ENCODE assay signal across 11 mouse cellular contexts in the genomic region with DNA sequence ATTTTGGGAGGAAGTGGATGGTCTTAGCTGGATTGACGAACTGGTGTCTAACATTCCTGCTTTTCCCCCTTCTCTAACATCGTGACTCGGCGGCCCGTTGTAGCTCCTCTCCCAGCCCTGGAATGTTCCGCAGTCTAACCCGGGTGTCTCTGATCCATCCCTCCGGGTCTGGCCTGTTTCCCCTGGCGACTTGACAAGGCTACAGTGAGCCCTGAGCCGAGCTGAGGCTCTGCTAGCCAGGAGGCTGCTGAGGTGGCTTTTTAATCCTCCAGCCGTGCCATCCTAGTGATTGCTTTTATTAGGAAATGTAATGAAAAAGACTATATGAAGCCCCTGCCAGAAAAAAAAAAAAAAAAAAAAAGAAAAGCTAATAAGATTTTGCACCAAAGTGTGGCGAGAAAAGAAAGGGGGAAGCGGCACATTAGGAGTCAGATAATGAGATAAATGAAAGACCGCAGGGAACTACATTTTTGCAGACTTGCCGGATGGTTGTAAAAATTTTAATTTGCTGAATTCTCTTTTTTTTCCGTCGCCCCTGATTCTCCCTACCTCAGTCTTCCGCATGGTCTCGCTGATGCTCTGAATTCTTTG. TPM values are rescaled to one million over a fixed set of nuclear protein-coding genes. Genes with fewer than 3 reads are reported as not detected.
DNase-seq lines count a peak whose midpoint lies in the region; ATAC-seq lines count a peak whose summit lies in the region.
"Had no signal": no experiment of that assay in that cellular context is flagged by ENCODE, and none has a peak within 500 bp of the region (broad histone marks: within the 10 kb centered on the region; RNA-seq: fewer than 3 reads in every experiment).

No protein-coding gene starts in this region.

- WGBS in hindbrain, embryonic 11.5 days: 40% methylated on average over 19 of the region's 19 CpGs
- WGBS in neural tube, embryonic 13.5 days: 43% methylated on average over 19 of the region's 19 CpGs

- no peaks in the 10 kb centered on the region for H3K9me3 ChIP-seq in hindbrain, embryonic 11.5 days (ENCODE audit: control insufficient read depth, low read length)
- H3K9me3 ChIP-seq in neural tube, embryonic 13.5 days: no peaks in the 10 kb centered on the region
- H3K9me3 ChIP-seq: embryonic facial prominence, embryonic 12.5 days; limb, embryonic 15.5 days had no signal

- no peak overlapping the region for H3K4me2 ChIP-seq in hindbrain, embryonic 11.5 days (replicated peaks; ENCODE audit: low read depth, low read length)
- H3K4me2 ChIP-seq in neural tube, embryonic 13.5 days: peak overlapping the region; percentile 32
- H3K4me2 ChIP-seq: limb, embryonic 15.5 days had no signal

- no peak for ATAC-seq in hindbrain, embryonic 11.5 days (ENCODE audit: low FRiP score)
- no peak for ATAC-seq in neural tube, embryonic 13.5 days (ENCODE audit: low read depth)
- ATAC-seq: Patski had no signal

- peaks cover 2% of the 10 kb centered on the region; the same call in 1 of the 2 replicates for H3K27me3 ChIP-seq in hindbrain, embryonic 11.5 days (ENCODE audit: control insufficient read depth, insufficient read depth, low read length)
- H3K27me3 ChIP-seq in neural tube, embryonic 13.5 days: peaks cover 56% of the 10 kb centered on the region

- DNase-seq in retina, postnatal 1 day: peak; percentile 40
- no peak for DNase-seq in retina, embryonic 14.5 days (ENCODE audit: low spot score)
- peak; percentile 95 for DNase-seq in cerebellum, postnatal 10 days
- no peak for DNase-seq in hindbrain, embryonic 11.5 days (ENCODE audit: low spot score)
- DNase-seq in T-cell, adult 2 months (ENCODE audit: low spot score): no peak
- DNase-seq in spleen, postnatal 10 days (ENCODE audit: low spot score in 2 of 2): no peak
- no peak for DNase-seq in heart, adult 9 months (ENCODE audit: low spot score in 2 of 2)

- H3K4me1 ChIP-seq in hindbrain, embryonic 11.5 days (replicated peaks; ENCODE audit: control insufficient read depth, insufficient read depth, low read length): peaks cover 15% of the 10 kb centered on the region
- peaks cover 48% of the 10 kb centered on the region for H3K4me1 ChIP-seq in neural tube, embryonic 13.5 days (replicated peaks)

- no peak overlapping the region for H3K4me3 ChIP-seq in hindbrain, embryonic 11.5 days (ENCODE audit: low read depth, low read length)
- no peak overlapping the region for H3K4me3 ChIP-seq in neural tube, embryonic 13.5 days
- H3K4me3 ChIP-seq: embryonic facial prominence, embryonic 12.5 days; limb, embryonic 15.5 days had no signal

- no peak overlapping the region; the same call in 1 of the 2 replicates for H3K27ac ChIP-seq in hindbrain, embryonic 11.5 days (ENCODE audit: low read depth, low read length)
- peak overlapping the region; percentile 85 for H3K27ac ChIP-seq in neural tube, embryonic 13.5 days (replicated peaks)
- H3K27ac ChIP-seq: embryonic facial prominence, embryonic 12.5 days; limb, embryonic 15.5 days had no signal

- peak overlapping the region; percentile 51; the same call in 1 of the 2 replicates for H3K9ac ChIP-seq in hindbrain, embryonic 11.5 days (ENCODE audit: low read depth, low read length)
- H3K9ac ChIP-seq in neural tube, embryonic 13.5 days: 0 out of 2 replicates have a peak overlapping the region, but pooled peaks have one; percentile 52
- H3K9ac ChIP-seq: limb, embryonic 15.5 days had no signal

- H3K36me3 ChIP-seq in hindbrain, embryonic 11.5 days (ENCODE audit: control insufficient read depth, insufficient read depth, low read length): no peaks in the 10 kb centered on the region
- H3K36me3 ChIP-seq in neural tube, embryonic 13.5 days: no peaks in the 10 kb centered on the region
- H3K36me3 ChIP-seq: embryonic facial prominence, embryonic 12.5 days; limb, embryonic 15.5 days had no signal

RNA-seq across cellular contexts. Expression of a gene that starts 12.3 kb away (rescaled TPM):
- 7.6 and 8.6 TPM in 2 replicates for polyA plus RNA-seq in hindbrain, embryonic 11.5 days (2014; fragmentation: Nextera tagmentation; extraction: Ambion mirVana)
- 4.1 and 6.1 TPM in 2 replicates for polyA plus RNA-seq in neural tube, embryonic 13.5 days (2015; fragmentation: Nextera tagmentation; extraction: Ambion mirVana)

RNA-seq across cellular contexts. Expression of a gene that starts 24.4 kb away (rescaled TPM):
- polyA plus RNA-seq in hindbrain, embryonic 11.5 days (2014; fragmentation: Nextera tagmentation; extraction: Ambion mirVana): 13.3 TPM in 2 replicates
- polyA plus RNA-seq in neural tube, embryonic 13.5 days (2015; fragmentation: Nextera tagmentation; extraction: Ambion mirVana): 95.2 and 104 TPM in 2 replicates
- polyA plus RNA-seq: Patski had no signal

Comparison
In these comparisons a context has a peak if more than half of its experiments do, and no peak if none do; other contexts are left out.
1. DNase-seq: peak in retina, postnatal 1 day (single experiment) and cerebellum, postnatal 10 days (2 of 2); none in retina, embryonic 14.5 days (single experiment), hindbrain, embryonic 11.5 days (single experiment), T-cell, adult 2 months (single experiment), spleen, postnatal 10 days (0 of 2) and heart, adult 9 months (0 of 2).